Mouse (Mus musculus) cerebellum, adult 2 months (tissue): Measurements from ENCODE around the gene Galnt6. TPM values are rescaled to one million over a fixed set of nuclear protein-coding genes. Genes with fewer than 3 reads are reported as not detected.

ENCODE experiments used
- DNase-seq, 2 experiments: peaks; one replicate each; pipeline ENCODE4 v3.0.0; 2021
- H3K27ac ChIP-seq: fragments of 200-500 bp; 2 replicates; pipeline ENCODE4 v1.5.1; 2012; ENCODE audit warnings: low read length, control low read depth, inconsistent platforms; ENCODE audit not compliant: insufficient read depth
- H3K27me3 ChIP-seq: fragments of 200-500 bp; 2 replicates; pipeline ENCODE4 v1.6.1; 2012; ENCODE audit warnings: inconsistent platforms, mild to moderate bottlenecking, low read length, moderate library complexity; ENCODE audit not compliant: control insufficient read depth, insufficient read depth
- H3K4me1 ChIP-seq: fragments of 200-500 bp; 2 replicates; pipeline ENCODE4 v1.6.1; 2011; ENCODE audit warnings: low read length; ENCODE audit not compliant: control insufficient read depth, insufficient read depth
- H3K4me3 ChIP-seq: fragments of 200-500 bp; replicated peaks from 2 replicates; pipeline ENCODE3; 2011; ENCODE audit warnings: mild to moderate bottlenecking, low read depth, low read length, control low read depth; ENCODE audit not compliant: insufficient read depth
- CTCF ChIP-seq: fragments of 200-500 bp; IDR thresholded peaks from 2 replicates; pipeline ENCODE4 v1.5.1; 2011; ENCODE audit warnings: low read depth, mild to moderate bottlenecking, control low read depth, low read length, moderate library complexity, borderline replicate concordance; ENCODE audit not compliant: insufficient read depth
- POLR2A ChIP-seq: fragments of 200-500 bp; IDR thresholded peaks from 2 replicates; pipeline ENCODE4 v1.6.1; 2011; ENCODE audit warnings: low read length, control low read depth, borderline replicate concordance; ENCODE audit not compliant: insufficient read depth
- WGBS: fragments of 180-500 bp; shearing (Covaris S2); methylation state at CpG from one replicate; pipeline ENCODE4 v1.1.7; 2018; 5-methylcytosine and 5-hydroxymethylcytosine counted together
- polyA plus RNA-seq: library from polyadenylated mRNA; depleted of rRNA; stranded (reverse); fragments of >200 nt; gene quantifications from 2 replicates; pipeline ENCODE4 v1.2.3, GENCODE M21; 2012

Galnt6 gene
- polyA plus RNA-seq, 1 experiment = 13.1 TPM

GRCm38 (mm10) chr15:100675486-100675885, 53.7 kb downstream of the Galnt6 start:
- H3K27ac ChIP-seq = no peak overlapping the region

GRCm38 (mm10) chr15:100674566-100674965, 54.6 kb downstream of the Galnt6 start:
- Histone ChIP-seq H3K27me3 (no peaks in the 10 kb centered on the region), H3K27ac (no peak overlapping the region), H3K4me3 (no peak overlapping the region), H3K4me1 (no peaks in the 10 kb centered on the region; the same call in 1 of the 2 replicates)
- WGBS = 86% methylated on average over 10 of the region's 10 CpGs
- DNase-seq = no peak
- no peak for TF ChIP-seq CTCF
- no peak for TF ChIP-seq POLR2A

More at GRCm38 (mm10) chr15:100675486-100675885, 53.7 kb downstream of the Galnt6 start:
- Histone ChIP-seq H3K4me3 (no peak overlapping the region), H3K27me3 (no peaks in the 10 kb centered on the region), H3K4me1 (no peaks in the 10 kb centered on the region; the same call in 1 of the 2 replicates)
- WGBS = 65% methylated on average over 3 of the region's 3 CpGs
- TF ChIP-seq POLR2A (no peak), CTCF (no peak)
- no peak for DNase-seq

- DNase-seq = no peak
- WGBS = 54% methylated on average over 12 of the region's 12 CpGs
These were observed 55.4 kb downstream of the Galnt6 start for GRCm38 (mm10) chr15:100673585-100674391.

GRCm38 (mm10) chr15:100670833-100671232, 58.3 kb downstream of the Galnt6 start:
- Histone ChIP-seq H3K27me3 (no peaks in the 10 kb centered on the region), H3K4me3 (no peak overlapping the region), H3K4me1 (no peaks in the 10 kb centered on the region), H3K27ac (no peak overlapping the region)
- TF ChIP-seq POLR2A = no peak
- TF ChIP-seq CTCF = no peak
- WGBS = 50% methylated on average over 5 of the region's 5 CpGs
- no peak for DNase-seq

More at GRCm38 (mm10) chr15:100673585-100674391, 55.4 kb downstream of the Galnt6 start:
- Histone ChIP-seq H3K27me3 (no peaks in the 10 kb centered on the region), H3K4me3 (no peak overlapping the region), H3K27ac (no peak overlapping the region), H3K4me1 (no peaks in the 10 kb centered on the region; the same call in 1 of the 2 replicates)
- TF ChIP-seq CTCF = no peak
- TF ChIP-seq POLR2A = no peak

- WGBS = 55% methylated on average over 8 of the region's 8 CpGs
- no peak for TF ChIP-seq POLR2A
- TF ChIP-seq CTCF = no peak
- Histone ChIP-seq H3K4me3 (no peak overlapping the region), H3K27me3 (no peaks in the 10 kb centered on the region), H3K27ac (no peak overlapping the region), H3K4me1 (no peaks in the 10 kb centered on the region)
- no peak for DNase-seq
These were observed 59.2 kb downstream of the Galnt6 start for GRCm38 (mm10) chr15:100670004-100670403.

GRCm38 (mm10) chr15:100669337-100669736, 59.8 kb downstream of the Galnt6 start, which contains the start of gene Bin2:
Gene Bin2, minus strand, starts transcription at chr15:100669553.
- TF ChIP-seq POLR2A (no peak), CTCF (no peak)
- DNase-seq = no peak
- WGBS = 93% methylated on average over 20 of the region's 20 CpGs

GRCm38 (mm10) chr15:100667871-100668545, 61.2 kb downstream of the Galnt6 start:
- H3K4me3 ChIP-seq = no peak overlapping the region
- H3K27ac ChIP-seq = no peak overlapping the region
- 86% methylated on average over 5 of the region's 5 CpGs for WGBS
- no peak for DNase-seq
- TF ChIP-seq CTCF = no peak
- TF ChIP-seq POLR2A = no peak
- H3K4me1 ChIP-seq = no peaks in the 10 kb centered on the region
- no peaks in the 10 kb centered on the region for H3K27me3 ChIP-seq

More at GRCm38 (mm10) chr15:100669337-100669736, 59.8 kb downstream of the Galnt6 start, which contains the start of gene Bin2:
- Histone ChIP-seq H3K27me3 (no peaks in the 10 kb centered on the region), H3K27ac (no peak within 1 kb of the TSS), H3K4me3 (no peak within 1 kb of the TSS), H3K4me1 (no peaks in the 10 kb centered on the region)

- no peaks in the 10 kb centered on the region for H3K4me1 ChIP-seq
- H3K27ac ChIP-seq = no peak overlapping the region
- no peaks in the 10 kb centered on the region for H3K27me3 ChIP-seq
- TF ChIP-seq POLR2A (no peak), CTCF (no peak)
- WGBS = 73% methylated on average over 6 of the region's 6 CpGs
- no peak for DNase-seq
- no peak overlapping the region for H3K4me3 ChIP-seq
These were observed 61.8 kb downstream of the Galnt6 start for GRCm38 (mm10) chr15:100667420-100667819.
